Mouse (Mus musculus) duodenum, adult 2 months (tissue): ENCODE measurements around the gene Prss40. TPM values are rescaled to one million over a fixed set of nuclear protein-coding genes. Genes with fewer than 3 reads are reported as not detected.

ENCODE experiments used
- polyA plus RNA-seq: library from polyadenylated mRNA; depleted of rRNA; stranded (reverse); fragments of >200 nt; gene quantifications from 2 replicates; pipeline ENCODE4 v1.2.3, GENCODE M21; 2012; ENCODE audit warnings: low replicate concordance; rRNA removed

Gene Prss40
- polyA plus RNA-seq: not detected in 2 replicates

DNA sequence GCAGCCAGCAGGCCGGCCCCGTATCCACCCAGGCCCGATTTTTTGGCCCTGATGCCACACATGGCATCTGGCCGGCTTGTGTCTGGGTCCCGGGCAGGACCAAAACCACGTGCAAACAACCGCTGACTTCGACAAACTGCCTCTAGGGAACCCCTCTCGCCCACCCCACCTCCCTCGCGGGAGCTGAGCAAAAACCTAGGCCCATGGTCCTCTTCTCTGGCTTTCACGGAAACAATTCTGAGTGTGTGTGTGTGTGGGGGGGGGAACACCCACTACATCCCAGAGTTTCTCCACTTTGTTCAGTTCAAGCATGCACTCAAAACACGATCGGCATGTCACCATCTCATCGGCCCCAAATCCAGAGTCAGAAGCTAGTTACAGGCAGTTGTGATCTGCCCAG lies at the start of gene Prss40:
Prss40 (minus strand) TSS at position 101 of the 400 bp plus-strand sequence.

DNA sequence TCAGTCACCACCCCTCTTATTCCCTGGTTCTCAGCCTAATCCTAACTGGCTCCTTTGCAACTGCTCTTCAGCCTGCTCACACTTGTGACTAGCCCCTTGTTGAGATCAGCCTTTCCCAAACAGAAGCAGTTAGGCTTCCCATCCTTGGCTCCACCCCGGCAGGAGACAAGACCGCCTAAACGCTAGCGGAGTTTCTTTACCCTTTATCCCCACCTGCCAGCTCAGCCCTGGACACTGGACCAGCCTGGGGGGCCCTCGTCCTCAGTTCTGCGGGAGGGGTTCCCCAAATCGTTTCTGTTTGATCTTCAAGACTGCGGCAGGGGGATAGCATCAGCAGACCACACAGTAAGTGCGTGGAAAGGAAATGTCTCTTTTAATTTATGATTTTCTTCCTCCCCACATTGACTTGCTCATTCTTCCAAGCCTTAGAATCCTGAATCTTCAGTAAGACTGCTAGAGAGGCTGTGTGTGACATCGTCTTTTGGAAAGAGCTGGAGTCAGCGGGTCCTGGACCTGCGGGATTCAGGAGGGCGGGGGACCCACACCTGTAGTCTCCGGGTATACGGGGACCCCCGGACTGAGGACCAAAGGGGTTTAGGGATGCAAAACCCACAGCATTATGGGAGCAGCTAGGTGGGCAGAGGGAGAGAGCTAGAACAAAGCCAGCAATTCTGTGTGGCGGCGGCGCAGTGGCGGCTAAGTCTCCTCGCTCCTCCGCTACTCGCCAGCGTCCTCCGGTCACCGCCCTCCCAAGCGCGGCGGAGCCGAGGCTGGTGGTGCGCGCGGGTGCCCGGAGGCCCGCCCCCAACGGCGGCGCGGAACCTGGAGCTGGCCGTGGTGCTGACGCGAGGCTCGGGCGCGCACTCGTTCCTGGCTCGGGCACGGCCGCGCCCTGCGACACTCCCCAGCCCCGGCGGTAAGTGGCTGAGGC lies 18.4 kb upstream of the Prss40 start, which contains the start of gene Amer3:
Amer3 (plus strand) TSS at position 807 of the 931 bp plus-strand sequence.

DNA sequence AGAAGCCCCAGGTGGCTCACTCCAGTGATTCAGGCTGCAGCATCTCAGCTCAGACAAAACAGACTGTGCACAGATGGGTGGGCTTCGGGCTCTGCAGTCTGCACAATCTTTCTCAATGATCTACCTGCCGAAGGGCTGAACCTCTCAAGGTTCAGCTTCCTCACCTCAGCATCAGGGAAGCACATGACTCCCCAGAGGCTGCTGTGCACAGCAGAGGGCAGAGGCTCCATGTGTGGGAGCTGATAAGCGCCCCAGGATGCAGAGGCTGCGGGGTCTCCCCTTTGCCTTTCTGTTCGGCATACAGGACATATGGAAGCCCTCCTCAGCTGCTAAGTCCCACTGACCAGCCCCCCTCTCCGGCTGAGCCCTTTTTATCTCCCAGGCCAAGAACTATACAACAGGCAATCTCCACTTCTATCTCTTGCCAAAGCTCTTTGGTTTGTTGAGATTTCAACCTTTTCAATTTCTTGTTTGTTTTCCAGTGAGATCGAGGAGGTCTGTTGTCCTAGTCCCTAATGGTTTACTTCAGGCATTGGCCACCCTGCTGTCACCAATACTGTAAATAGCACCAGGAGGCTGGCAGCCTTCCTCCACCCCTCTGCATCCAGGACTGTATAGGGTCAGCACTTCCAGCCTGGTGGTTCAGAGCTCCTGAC lies 25.6 kb downstream of the Prss40 start, which contains the start of gene Cfc1:
Cfc1 (plus strand) TSS at position 606 of the 656 bp plus-strand sequence.

Other genes with a start within 250 kb of the Prss40 start
- 8.9 and 10.3 TPM in 2 replicates for gene Ccdc115, start 121.3 kb downstream of the Prss40 start, polyA plus RNA-seq
- 31.4 and 35.7 TPM in 2 replicates for gene Imp4, start 121.1 kb downstream of the Prss40 start, polyA plus RNA-seq
- gene Ptpn18, start 101.2 kb downstream of the Prss40 start, polyA plus RNA-seq: 280 and 349 TPM in 2 replicates
- not detected in 2 replicates for gene Prss39, start 62.5 kb downstream of the Prss40 start, polyA plus RNA-seq
- not detected in 2 replicates for gene Cfc1, start 25.3 kb downstream of the Prss40 start, polyA plus RNA-seq
- gene Amer3, start 18.7 kb upstream of the Prss40 start, polyA plus RNA-seq: 0.02 and 0.04 TPM in 2 replicates